Mouse (Mus musculus): ENCODE data around the gene H2afv. TPM values are rescaled to one million over a fixed set of nuclear protein-coding genes. Genes with fewer than 3 reads are reported as not detected.

Gene H2afv
- polyA plus RNA-seq, 1 experiment from 2014 or later = 656 TPM

Small RNA genes lying within 50 kb of the gene (microRNA-seq; reads per million reads assigned to microRNA genes)
- not detected for gene Gm22123
- 2.4 reads per million, percentile 7 among the genes with 10 or more reads in this experiment for gene Mir7651

Other genes starting within 250 kb of the H2afv start
- gene A730071L15Rik, start 244.4 kb downstream of the H2afv start, polyA plus RNA-seq (2015; fragmentation: Nextera tagmentation; extraction: Ambion mirVana) = 0.18 and 0.38 TPM in 2 replicates
- gene Nudcd3, start 244.0 kb downstream of the H2afv start, polyA plus RNA-seq (2015; fragmentation: Nextera tagmentation; extraction: Ambion mirVana) = 42.6 and 44.4 TPM in 2 replicates
- 0.04 and 0.48 TPM in 2 replicates for gene Npc1l1, start 214.3 kb downstream of the H2afv start, polyA plus RNA-seq (2015; fragmentation: Nextera tagmentation; extraction: Ambion mirVana)
- gene Ddx56, start 176.7 kb downstream of the H2afv start, polyA plus RNA-seq (2015; fragmentation: Nextera tagmentation; extraction: Ambion mirVana) = 88.1 and 97.2 TPM in 2 replicates
- 97.1 and 112 TPM in 2 replicates for gene Tmed4, start 169.6 kb downstream of the H2afv start, polyA plus RNA-seq (2015; fragmentation: Nextera tagmentation; extraction: Ambion mirVana)
- 85.2 and 89.2 TPM in 2 replicates for gene Ogdh, start 152.8 kb downstream of the H2afv start, polyA plus RNA-seq (2015; fragmentation: Nextera tagmentation; extraction: Ambion mirVana)
- gene Zmiz2, start 55.4 kb downstream of the H2afv start, polyA plus RNA-seq (2015; fragmentation: Nextera tagmentation; extraction: Ambion mirVana) = 11.2 and 12.4 TPM in 2 replicates
- 5,258 and 5,388 TPM in 2 replicates for gene Ppia, start 29.0 kb downstream of the H2afv start, polyA plus RNA-seq (2015; fragmentation: Nextera tagmentation; extraction: Ambion mirVana)
- gene Purb, start 31.5 kb upstream of the H2afv start, polyA plus RNA-seq (2015; fragmentation: Nextera tagmentation; extraction: Ambion mirVana) = 26.9 and 28.6 TPM in 2 replicates
- gene Myo1g, start 76.5 kb upstream of the H2afv start, polyA plus RNA-seq (2015; fragmentation: Nextera tagmentation; extraction: Ambion mirVana) = 1.3 and 1.8 TPM in 2 replicates
- 79.5 and 80.2 TPM in 2 replicates for gene Ccm2, start 102.4 kb upstream of the H2afv start, polyA plus RNA-seq (2015; fragmentation: Nextera tagmentation; extraction: Ambion mirVana)
- gene Nacad, start 161.6 kb upstream of the H2afv start, polyA plus RNA-seq (2015; fragmentation: Nextera tagmentation; extraction: Ambion mirVana) = 2.9 and 3.4 TPM in 2 replicates
- 33.6 and 38.5 TPM in 2 replicates for gene Tbrg4, start 181.6 kb upstream of the H2afv start, polyA plus RNA-seq (2015; fragmentation: Nextera tagmentation; extraction: Ambion mirVana)
- not detected in 2 replicates for gene Wap, start 194.2 kb upstream of the H2afv start, polyA plus RNA-seq (2015; fragmentation: Nextera tagmentation; extraction: Ambion mirVana)
- 6.7 and 8.0 TPM in 2 replicates for gene Ramp3, start 214.1 kb upstream of the H2afv start, polyA plus RNA-seq (2015; fragmentation: Nextera tagmentation; extraction: Ambion mirVana)

All from embryonic facial prominence, embryonic 13.5 days (tissue).